Mouse (Mus musculus) kidney, adult 2 months (tissue): ENCODE results near the gene Gm8897. TPM values are rescaled to one million over a fixed set of nuclear protein-coding genes. Genes with fewer than 3 reads are reported as not detected.
"Not testable (repeated sequence)": the region's sequence is repeated elsewhere in the genome, so short reads cannot be mapped to it uniquely, and the experiment has no call there.

Source experiments
- DNase-seq: peaks from one replicate; pipeline ENCODE4 v3.0.0; 2021
- H3K27ac ChIP-seq: fragments of 200-500 bp; 2 replicates; pipeline ENCODE4 v1.5.1; 2012; ENCODE audit warnings: low read depth, low read length, control low read depth, inconsistent platforms; ENCODE audit not compliant: insufficient read depth
- H3K27me3 ChIP-seq: fragments of 200-500 bp; replicated peaks from 2 replicates; pipeline ENCODE4 v1.6.1; 2012; ENCODE audit warnings: mild to moderate bottlenecking, moderate library complexity, low read length, inconsistent platforms; ENCODE audit not compliant: control insufficient read depth, insufficient read depth
- H3K36me3 ChIP-seq: fragments of 200-500 bp; 2 replicates; pipeline ENCODE4 v1.6.1; 2012; ENCODE audit warnings: mild to moderate bottlenecking, moderate library complexity, low read length, inconsistent platforms; ENCODE audit not compliant: control insufficient read depth, insufficient read depth
- H3K4me1 ChIP-seq: fragments of 200-500 bp; 2 replicates; pipeline ENCODE4 v1.6.1; 2011; ENCODE audit warnings: low read length; ENCODE audit not compliant: control insufficient read depth, insufficient read depth
- H3K4me3 ChIP-seq: fragments of 200-500 bp; 2 replicates; pipeline ENCODE4 v1.5.1; 2011; ENCODE audit warnings: mild to moderate bottlenecking, low read depth, low read length, control low read depth; ENCODE audit not compliant: insufficient read depth
- WGBS: fragments of 180-500 bp; shearing (Covaris S2); methylation state at CpG from one replicate; pipeline ENCODE4 v1.1.7; 2018; 5-methylcytosine and 5-hydroxymethylcytosine counted together
- polyA plus RNA-seq: library from polyadenylated mRNA; depleted of rRNA; stranded (reverse); fragments of >200 nt; gene quantifications from 2 replicates; pipeline ENCODE4 v1.2.3, GENCODE M21; 2012; rRNA removed

Gm8897 gene
- not detected in 2 replicates for polyA plus RNA-seq

DNA sequence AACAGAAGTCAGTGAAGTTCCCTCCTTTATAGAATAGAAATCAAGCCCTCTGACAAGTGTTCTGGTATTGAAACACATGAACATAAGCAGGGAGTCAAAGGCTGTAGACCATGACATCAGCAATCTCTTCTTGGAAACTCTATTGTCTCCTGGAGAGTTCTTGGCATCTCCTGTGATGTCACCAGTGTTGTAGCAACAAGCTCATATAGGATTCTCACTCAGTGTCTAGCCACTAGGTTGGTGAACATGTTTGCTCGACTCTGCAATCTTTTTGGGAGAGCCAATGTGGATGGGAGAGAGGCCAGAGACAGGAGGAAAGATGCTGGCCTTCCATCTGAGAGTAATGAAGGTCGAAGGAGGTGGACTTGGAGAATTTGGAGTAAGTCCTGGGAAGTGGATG lies at the start of gene Gm8897:
TSS of gene Gm8897 (plus strand) at position 301 of the 400 bp plus-strand sequence.
- not testable (repeated sequence) for H3K27ac ChIP-seq, DNase-seq, H3K4me3 ChIP-seq, H3K4me1 ChIP-seq, H3K27me3 ChIP-seq, H3K36me3 ChIP-seq
- WGBS: 42% methylated on average over 2 of the region's 2 CpGs

DNA sequence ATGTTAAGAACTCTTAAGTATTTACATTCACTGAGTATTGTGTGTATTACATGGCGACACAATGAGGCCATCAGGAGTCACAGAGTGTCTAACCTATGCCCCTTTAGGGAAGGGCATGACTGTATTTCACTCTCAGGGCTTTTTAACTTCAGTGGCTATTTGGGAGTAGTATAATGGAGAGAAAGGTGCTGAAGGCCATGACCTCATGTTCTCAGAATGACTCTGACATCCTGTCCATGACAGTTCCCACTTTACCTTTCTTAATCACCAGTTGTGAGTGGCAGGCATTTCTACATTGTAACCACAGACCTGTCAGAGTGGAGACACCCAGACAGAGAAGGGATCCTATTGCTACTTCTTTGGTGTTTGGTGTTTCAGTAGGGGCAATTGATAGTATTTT lies 473 bp downstream of the Gm8897 start:
- not testable (repeated sequence) for H3K27ac ChIP-seq, DNase-seq, H3K27me3 ChIP-seq, H3K4me3 ChIP-seq, H3K4me1 ChIP-seq, H3K36me3 ChIP-seq
- WGBS: 75% methylated on average over 1 of the region's 1 CpGs

Other genes starting within 250 kb of the Gm8897 start
- gene Gm5861, start 233.3 kb upstream of the Gm8897 start, polyA plus RNA-seq: not detected in 2 replicates
- not detected in 2 replicates for gene Gm8890, start 160.4 kb upstream of the Gm8897 start, polyA plus RNA-seq
- gene Speer1, start 74.9 kb upstream of the Gm8897 start, polyA plus RNA-seq: not detected in 2 replicates
- not detected in 2 replicates for gene Gm8906, start 86.3 kb downstream of the Gm8897 start, polyA plus RNA-seq
- gene Gm6460, start 178.5 kb downstream of the Gm8897 start, polyA plus RNA-seq: not detected in 2 replicates